Mouse (Mus musculus): ENCODE data around the gene Zbtb39.
A peak's percentile ranks its signal among the peaks of the same experiment; 100 is the strongest.
"Not testable (repeated sequence)": the region's sequence is repeated elsewhere in the genome, so short reads cannot be mapped to it uniquely, and the experiment has no call there.

Gene Zbtb39

GRCm38 (mm10) chr10:127738151-127738882, 1.0 kb upstream of the Zbtb39 start:
- peak; percentile 66 to 67 for DNase-seq

- peak in 1 of 2 experiments; percentile 57 for DNase-seq
Measured at GRCm38 (mm10) chr10:127739661-127740161, 373 bp downstream of the Zbtb39 start.

GRCm38 (mm10) chr10:127744661-127745060, 5.3 kb downstream of the Zbtb39 start:
- DNase-seq: peak; percentile 64 to 85

GRCm38 (mm10) chr10:127745886-127746285, 6.5 kb downstream of the Zbtb39 start:
- peak in 1 of 2 experiments; percentile 45 for DNase-seq

GRCm38 (mm10) chr10:127747254-127747653, 7.9 kb downstream of the Zbtb39 start:
- DNase-seq: peak; percentile 73 to 77

GRCm38 (mm10) chr10:127748847-127749612, 9.7 kb downstream of the Zbtb39 start:
- peak; percentile 75 to 89 for DNase-seq

GRCm38 (mm10) chr10:127750136-127750777, 10.9 kb downstream of the Zbtb39 start:
- peak in 1 of 2 experiments; percentile 50 for DNase-seq

GRCm38 (mm10) chr10:127751548-127751947, 12.2 kb downstream of the Zbtb39 start, which contains the start of gene Gpr182:
Gene Gpr182 (minus strand): TSS chr10:127751732.
- DNase-seq: peak; percentile 66 to 70

- peak; percentile 72 to 80 for DNase-seq
Measured at GRCm38 (mm10) chr10:127754566-127755166, 15.3 kb downstream of the Zbtb39 start.

- DNase-seq: peak in 1 of 2 experiments; percentile 43
Measured at GRCm38 (mm10) chr10:127755246-127755645, 15.9 kb downstream of the Zbtb39 start.

GRCm38 (mm10) chr10:127755770-127756468, 16.6 kb downstream of the Zbtb39 start:
- peak in 1 of 2 experiments; percentile 36 for DNase-seq

- DNase-seq: no peak
Measured at GRCm38 (mm10) chr10:127759181-127760110, 20.1 kb downstream of the Zbtb39 start, which contains the start of the genes Rdh1 and Rdh16f1. Gene Rdh1 (plus strand): TSS chr10:127759721. Gene Rdh16f1 (plus strand): TSS chr10:127759787.

- not testable (repeated sequence) for DNase-seq
Measured at GRCm38 (mm10) chr10:127762926-127763325, 23.6 kb downstream of the Zbtb39 start.

GRCm38 (mm10) chr10:127763914-127764680, 24.8 kb downstream of the Zbtb39 start:
- peak; percentile 70 to 85 for DNase-seq

- DNase-seq: no peak
Measured at GRCm38 (mm10) chr10:127766564-127766963, 27.2 kb downstream of the Zbtb39 start.

GRCm38 (mm10) chr10:127776011-127776410, 36.7 kb downstream of the Zbtb39 start, which contains the start of gene Rdh9:
Gene Rdh9 (plus strand): TSS chr10:127776386.
- DNase-seq: no peak

GRCm38 (mm10) chr10:127782321-127782720, 43.0 kb downstream of the Zbtb39 start:
- not testable (repeated sequence) for DNase-seq

- DNase-seq: peak in 1 of 2 experiments; percentile 36
Measured at GRCm38 (mm10) chr10:127785411-127785810, 46.1 kb downstream of the Zbtb39 start.

Measured in kidney, postnatal 36 days (tissue).